Mouse (Mus musculus): Measurements from ENCODE around the gene Dock7.
A peak's percentile ranks its signal among the peaks of the same experiment; 100 is the strongest.

Gene Dock7

DNA sequence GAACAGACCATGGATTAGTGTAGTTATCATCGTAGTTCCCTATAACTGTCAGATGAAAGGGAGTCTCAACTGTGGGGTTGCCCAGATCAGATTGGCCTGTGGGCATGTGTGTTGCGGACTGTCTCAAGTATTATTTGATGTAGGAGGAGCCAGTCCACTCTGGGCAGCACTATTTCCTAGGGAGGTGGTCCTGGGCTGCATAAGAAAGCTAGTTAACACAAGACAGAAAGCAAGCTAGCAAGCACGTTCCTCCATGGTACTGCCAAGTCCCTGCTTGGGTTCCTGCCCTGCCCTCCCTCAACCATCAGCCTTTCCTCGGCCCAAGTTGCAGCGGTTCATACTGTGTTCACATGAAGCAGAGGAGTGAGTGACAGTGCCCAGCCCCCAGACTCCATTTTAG lies 210.5 kb downstream of the Dock7 start:
- DNase-seq (ENCODE audit: low read depth): no peak

DNA sequence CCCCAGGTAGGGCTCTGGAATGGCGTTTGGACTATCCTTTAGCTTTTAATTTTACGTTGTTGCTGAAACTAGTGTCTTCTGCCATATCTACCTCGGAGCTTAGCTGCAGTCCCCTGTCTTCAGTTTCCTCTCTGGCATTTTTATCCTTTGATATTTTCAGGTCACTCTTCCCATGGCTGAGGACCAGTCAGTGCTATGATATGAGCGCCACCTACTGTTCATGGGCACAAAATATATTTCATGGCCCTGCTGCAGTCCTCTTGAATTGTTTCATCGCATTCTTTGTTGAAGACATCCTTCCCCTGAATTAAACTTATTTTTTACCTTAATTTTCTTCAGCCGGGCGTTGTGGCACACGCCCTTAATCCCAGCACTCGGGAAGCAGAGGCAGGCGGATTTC lies 233.6 kb downstream of the Dock7 start:
- DNase-seq (ENCODE audit: low read depth): peak; percentile 38

Measured in induced T-regulatory cell, adult 2 months (primary cell).